ENCODE assay signal across 26 mouse cellular contexts in genomic region chr13:102880381-102881076, GRCm38 (mm10).
A peak's percentile ranks its signal among the peaks of the same experiment; 100 is the strongest.
DNase-seq lines count a peak whose midpoint lies in the region; ATAC-seq and TF ChIP-seq lines count a peak whose summit lies in the region.
"Had no signal": no experiment of that assay in that cellular context is flagged by ENCODE, and none has a peak within 500 bp of the region (broad histone marks: within the 10 kb centered on the region; RNA-seq: fewer than 3 reads in every experiment).

No protein-coding gene starts in this region.

- H3K4me3 ChIP-seq in liver, adult 2 months (ENCODE audit: insufficient read depth, low read depth, low read length), result no peak overlapping the region
- H3K4me3 ChIP-seq in liver, postnatal 0 days (ENCODE audit: low read depth, low read length), result no peak overlapping the region
- H3K4me3 ChIP-seq in embryonic fibroblast, embryonic 13.5 days (ENCODE audit: insufficient read depth, low read length), result no peak overlapping the region
- H3K4me3 ChIP-seq in stomach, postnatal 0 days (ENCODE audit: low read depth, low read length), result no peak overlapping the region
- H3K4me3 ChIP-seq: embryonic facial prominence, embryonic 13.5 days; erythroblast, embryonic 14.5 days; forebrain, embryonic 13.5 days; hindbrain, embryonic 12.5 days; limb, embryonic 12.5 days had no signal

- H3K9ac ChIP-seq in liver, adult 2 months (ENCODE audit: low read depth, low read length), result no peak overlapping the region
- H3K9ac ChIP-seq in liver, postnatal 0 days (replicated peaks), result no peak overlapping the region
- no peak overlapping the region for H3K9ac ChIP-seq in stomach, postnatal 0 days (ENCODE audit: low read length)
- H3K9ac ChIP-seq: embryonic facial prominence, embryonic 13.5 days; forebrain, embryonic 13.5 days; hindbrain, embryonic 12.5 days; limb, embryonic 12.5 days had no signal

- TF ChIP-seq CTCF in liver, adult 2 months (IDR thresholded peaks at IDR 0.05; ENCODE audit: low read depth, low read length), result no peak
- no peak for TF ChIP-seq CTCF in liver, postnatal 0 days (IDR thresholded peaks at IDR 0.05; ENCODE audit: low read depth)
- no peak for TF ChIP-seq CTCF in embryonic fibroblast, embryonic 13.5 days (IDR thresholded peaks at IDR 0.05; ENCODE audit: borderline replicate concordance, insufficient read depth, low read length)
- TF ChIP-seq CTCF in stomach, postnatal 0 days (IDR thresholded peaks at IDR 0.05; ENCODE audit: low read depth), result no peak

- TF ChIP-seq EP300 in liver, postnatal 0 days (IDR thresholded peaks at IDR 0.05; ENCODE audit: low read depth), result no peak
- no peak for TF ChIP-seq EP300 in stomach, postnatal 0 days (optimal IDR thresholded peaks at IDR 0.05)

- TF ChIP-seq POLR2A in liver, adult 2 months (IDR thresholded peaks at IDR 0.05; ENCODE audit: extremely low read depth, insufficient read depth, low read length), result no peak
- TF ChIP-seq POLR2A in embryonic fibroblast, embryonic 13.5 days (IDR thresholded peaks at IDR 0.05; ENCODE audit: low read depth, low read length), result no peak

- peak; percentile 53 for DNase-seq in liver, adult 2 months (ENCODE audit: extremely low read depth, low read depth, low spot score)
- no peak for DNase-seq in liver, postnatal 0 days
- DNase-seq in B cell, adult 2 months, result peak; percentile 57 to 64
- no peak for DNase-seq in stomach, postnatal 0 days (ENCODE audit: low spot score)
- DNase-seq in thymus, postnatal 10 days (ENCODE audit: low spot score in 2 of 2), result no peak
- DNase-seq in ovary, postnatal 10 days (ENCODE audit: low spot score), result no peak
- DNase-seq: adrenal gland, postnatal 36 days; cerebellum, adult 18-20 months; cerebellum, postnatal 10 days; gastrocnemius, postnatal 36 days; kidney, adult 11 months; kidney, postnatal 14 days; layer of hippocampus, adult 9-11 months; lung, postnatal 10 days; midbrain, embryonic 14.5 days; right cerebral cortex, adult 18-20 months; thymus, postnatal 25 days had no signal

- whole genome bisulfite sequencing in liver, adult 2 months, result 88% methylated on average over 7 of the region's 7 CpGs
- WGBS in liver, postnatal 0 days (ENCODE audit: insufficient replicate concordance), result 75% methylated on average over 7 of the region's 7 CpGs
- WGBS in stomach, postnatal 0 days, result 78% methylated on average over 7 of the region's 7 CpGs

- peaks cover 8% of the 10 kb centered on the region; the same call in 1 of the 2 replicates for H3K79me2 ChIP-seq in liver, adult 2 months (ENCODE audit: control insufficient read depth, insufficient read depth, low read length)

- ATAC-seq in liver, postnatal 0 days, result no peak
- ATAC-seq in stomach, postnatal 0 days (ENCODE audit: low FRiP score, low TSS enrichment), result 0 out of 2 replicates have a peak, but pooled peaks have one; percentile 33
- ATAC-seq: CD4-positive, CD25-positive, alpha-beta regulatory T cell, adult 4 months; forebrain, embryonic 13.5 days had no signal

- no peak overlapping the region for H3K4me2 ChIP-seq in liver, postnatal 0 days (ENCODE audit: low read depth, low read length)
- no peak overlapping the region for H3K4me2 ChIP-seq in stomach, postnatal 0 days (replicated peaks; ENCODE audit: low read depth)
- H3K4me2 ChIP-seq: embryonic facial prominence, embryonic 13.5 days; forebrain, embryonic 13.5 days; hindbrain, embryonic 12.5 days; limb, embryonic 12.5 days; liver, embryonic 11.5 days had no signal

- H3K4me1 ChIP-seq in liver, adult 2 months (ENCODE audit: control insufficient read depth, insufficient read depth, low read length), result peaks cover 18% of the 10 kb centered on the region
- peaks cover 14% of the 10 kb centered on the region for H3K4me1 ChIP-seq in liver, postnatal 0 days (ENCODE audit: insufficient read depth)
- peaks cover 11% of the 10 kb centered on the region for H3K4me1 ChIP-seq in embryonic fibroblast, embryonic 13.5 days (ENCODE audit: control insufficient read depth, insufficient read depth, low read length)
- H3K4me1 ChIP-seq in stomach, postnatal 0 days (replicated peaks; ENCODE audit: control insufficient read depth, insufficient read depth), result peaks cover 5% of the 10 kb centered on the region; the same call in 1 of the 2 replicates

- no peaks in the 10 kb centered on the region for H3K9me3 ChIP-seq in liver, postnatal 0 days (ENCODE audit: low read length)
- no peaks in the 10 kb centered on the region for H3K9me3 ChIP-seq in stomach, postnatal 0 days (ENCODE audit: control insufficient read depth, low read length)
- H3K9me3 ChIP-seq: embryonic facial prominence, embryonic 13.5 days; forebrain, embryonic 13.5 days; hindbrain, embryonic 12.5 days; limb, embryonic 12.5 days had no signal

- no peak overlapping the region for H3K27ac ChIP-seq in liver, adult 2 months (replicated peaks; ENCODE audit: insufficient read depth, low read depth, low read length)
- no peak overlapping the region for H3K27ac ChIP-seq in liver, postnatal 0 days (ENCODE audit: low read depth)
- H3K27ac ChIP-seq in embryonic fibroblast, embryonic 13.5 days (ENCODE audit: insufficient read depth, low read length), result peak overlapping the region; percentile 44; the same call in 1 of the 2 replicates
- no peak overlapping the region for H3K27ac ChIP-seq in stomach, postnatal 0 days (replicated peaks)
- H3K27ac ChIP-seq: embryonic facial prominence, embryonic 13.5 days; forebrain, embryonic 13.5 days; hindbrain, embryonic 12.5 days; limb, embryonic 12.5 days; macrophage had no signal

- no peaks in the 10 kb centered on the region for H3K27me3 ChIP-seq in liver, adult 2 months (ENCODE audit: control insufficient read depth, insufficient read depth, low read length)
- H3K27me3 ChIP-seq in liver, postnatal 0 days (ENCODE audit: insufficient read depth, low read length), result no peaks in the 10 kb centered on the region
- H3K27me3 ChIP-seq in stomach, postnatal 0 days (ENCODE audit: control insufficient read depth, insufficient read depth, low read length), result no peaks in the 10 kb centered on the region
- H3K27me3 ChIP-seq: embryonic facial prominence, embryonic 13.5 days; forebrain, embryonic 13.5 days; hindbrain, embryonic 12.5 days; limb, embryonic 12.5 days had no signal

- H3K36me3 ChIP-seq in liver, adult 2 months (ENCODE audit: control insufficient read depth, insufficient read depth, low read length), result no peaks in the 10 kb centered on the region
- no peaks in the 10 kb centered on the region for H3K36me3 ChIP-seq in liver, postnatal 0 days (replicated peaks; ENCODE audit: insufficient read depth, low read length)
- H3K36me3 ChIP-seq in stomach, postnatal 0 days (ENCODE audit: control insufficient read depth, insufficient read depth, low read length), result no peaks in the 10 kb centered on the region
- H3K36me3 ChIP-seq: embryonic facial prominence, embryonic 13.5 days; hindbrain, embryonic 12.5 days; limb, embryonic 12.5 days had no signal

Comparison
In these comparisons a context has a peak if more than half of its experiments do, and no peak if none do; other contexts are left out.
1. DNase-seq: peak in liver, adult 2 months (single experiment) and B cell, adult 2 months (2 of 2); none in liver, postnatal 0 days (single experiment), stomach, postnatal 0 days (single experiment), thymus, postnatal 10 days (0 of 2) and ovary, postnatal 10 days (single experiment).